Mouse (Mus musculus) stomach, embryonic 14.5 days (tissue): ENCODE measurements around the gene Bcl9. TPM values are rescaled to one million over a fixed set of nuclear protein-coding genes. Genes with fewer than 3 reads are reported as not detected.

Experiments
- ATAC-seq: fragments of 200-750 bp; cut with Nextera tagmentation; 2 replicates; pipeline ENCODE4 v1.8.0; 2017; ENCODE audit warnings: low read depth, moderate TSS enrichment; ENCODE audit not compliant: insufficient number of reproducible peaks, insufficient read depth, low FRiP score
- H3K27ac ChIP-seq: fragments of 300-500 bp; sonication (generic); 2 replicates; pipeline ENCODE4 v1.5.1; 2014; ENCODE audit warnings: mild to moderate bottlenecking, low read length, moderate library complexity, mixed read lengths
- H3K27me3 ChIP-seq: fragments of 300-500 bp; sonication (generic); 2 replicates; pipeline ENCODE4 v1.6.1; 2014; ENCODE audit warnings: low read length, control low read depth, mixed read lengths; ENCODE audit not compliant: control insufficient read depth, insufficient read depth
- H3K36me3 ChIP-seq: fragments of 300-500 bp; sonication (generic); 2 replicates; pipeline ENCODE4 v1.6.1; 2014; ENCODE audit warnings: mild to moderate bottlenecking, control low read depth, low read length, moderate library complexity, mixed read lengths; ENCODE audit not compliant: control insufficient read depth, insufficient read depth
- H3K4me1 ChIP-seq: fragments of 300-500 bp; sonication (generic); 2 replicates; pipeline ENCODE4 v1.6.1; 2014; ENCODE audit warnings: low read length, control low read depth, mixed read lengths; ENCODE audit not compliant: control insufficient read depth, insufficient read depth
- H3K4me2 ChIP-seq: fragments of 300-500 bp; sonication (generic); replicated peaks from 2 replicates; pipeline ENCODE4 v1.6.1; 2014; ENCODE audit warnings: low read depth, low read length, control low read depth
- H3K4me3 ChIP-seq: fragments of 300-500 bp; sonication (generic); 2 replicates; pipeline ENCODE4 v1.5.1; 2014; ENCODE audit warnings: low read depth, low read length, control low read depth
- H3K9ac ChIP-seq: fragments of 300-500 bp; sonication (generic); replicated peaks from 2 replicates; pipeline ENCODE4 v1.6.1; 2014; ENCODE audit warnings: low read depth, mild to moderate bottlenecking, control low read depth, low read length, moderate library complexity, mixed read lengths
- H3K9me3 ChIP-seq: fragments of 300-500 bp; sonication (generic); 2 replicates; pipeline ENCODE4 v1.6.1; 2016; ENCODE audit warnings: low read depth, low read length, control low read depth; ENCODE audit not compliant: control insufficient read depth
- WGBS: fragments of 180-500 bp; shearing (Covaris S2); extraction: QIAGEN DNeasy Blood & Tissue Kit; methylation state at CpG from one replicate; pipeline ENCODE4 v1.1.7; 2014; 5-methylcytosine and 5-hydroxymethylcytosine counted together
- polyA plus RNA-seq: library from polyadenylated mRNA; unstranded; fragments of >200 nt; fragmentation: Nextera tagmentation; extraction: Ambion mirVana; gene quantifications from 2 replicates; pipeline ENCODE4 v1.2.1, GENCODE M21; 2014

Bcl9 gene
- polyA plus RNA-seq, 1 experiment from 2014 or later = 72.0 TPM

DNA sequence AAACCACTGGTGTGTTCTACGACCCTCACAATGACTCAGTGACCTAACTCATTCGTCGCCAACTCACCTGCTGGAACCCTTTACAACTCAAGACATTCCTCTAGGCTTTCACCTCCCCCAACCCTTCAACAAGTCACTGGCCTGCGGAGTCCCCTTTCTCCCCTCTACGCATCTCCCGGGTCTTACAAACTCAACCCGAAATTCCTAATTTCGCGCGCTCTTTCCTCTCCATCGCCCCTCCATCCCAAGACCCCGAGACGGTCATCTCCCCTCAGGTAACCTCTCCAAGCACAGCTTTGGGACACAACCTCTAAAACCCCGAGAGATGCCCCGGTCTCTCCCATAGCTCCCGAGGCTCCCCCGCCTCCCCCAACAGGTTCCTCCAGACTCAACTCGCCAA is 71.0 kb downstream of the Bcl9 start:
- H3K4me2 ChIP-seq = peak overlapping the region; percentile 72
- no peak; the same call in 1 of the 2 replicates for ATAC-seq
- peaks cover 4% of the 10 kb centered on the region; the same call in 1 of the 2 replicates for H3K9me3 ChIP-seq
- WGBS = under 1% methylated on average over 18 of the region's 18 CpGs
- H3K9ac ChIP-seq = peak overlapping the region; percentile 83
- peaks cover 24% of the 10 kb centered on the region; the same call in 1 of the 2 replicates for H3K4me1 ChIP-seq
- H3K36me3 ChIP-seq = peaks cover 5% of the 10 kb centered on the region
- peak overlapping the region; percentile 94 for H3K27ac ChIP-seq
- peak overlapping the region; percentile 69 for H3K4me3 ChIP-seq
- H3K27me3 ChIP-seq = no peaks in the 10 kb centered on the region

DNA sequence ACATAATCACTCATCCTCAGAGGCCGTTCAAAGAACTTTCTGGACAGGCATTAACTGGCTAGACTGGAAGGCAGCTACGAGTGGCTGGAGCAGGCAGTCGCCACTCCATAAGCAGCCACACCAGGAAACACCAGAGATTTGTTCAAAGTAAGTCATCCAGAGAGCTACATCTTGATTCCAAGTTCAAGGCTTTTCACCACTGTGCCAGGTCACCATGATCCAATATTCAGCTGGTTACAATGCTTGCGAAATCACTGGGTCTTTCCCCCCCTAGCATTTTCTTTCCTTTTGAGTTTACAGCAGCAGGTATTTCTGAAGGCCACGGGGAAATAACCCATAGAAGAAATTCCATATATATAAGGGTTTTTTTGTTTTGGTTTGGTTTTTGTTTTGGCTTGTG is 72.5 kb downstream of the Bcl9 start:
- no peak overlapping the region for H3K4me2 ChIP-seq
- no peak overlapping the region for H3K4me3 ChIP-seq
- H3K36me3 ChIP-seq = peaks cover 20% of the 10 kb centered on the region
- peaks cover 24% of the 10 kb centered on the region; the same call in 1 of the 2 replicates for H3K4me1 ChIP-seq
- no peak overlapping the region for H3K27ac ChIP-seq
- no peaks in the 10 kb centered on the region for H3K27me3 ChIP-seq
- no peaks in the 10 kb centered on the region for H3K9me3 ChIP-seq
- 63% methylated on average over 5 of the region's 5 CpGs for WGBS
- no peak overlapping the region for H3K9ac ChIP-seq
- ATAC-seq = no peak

DNA sequence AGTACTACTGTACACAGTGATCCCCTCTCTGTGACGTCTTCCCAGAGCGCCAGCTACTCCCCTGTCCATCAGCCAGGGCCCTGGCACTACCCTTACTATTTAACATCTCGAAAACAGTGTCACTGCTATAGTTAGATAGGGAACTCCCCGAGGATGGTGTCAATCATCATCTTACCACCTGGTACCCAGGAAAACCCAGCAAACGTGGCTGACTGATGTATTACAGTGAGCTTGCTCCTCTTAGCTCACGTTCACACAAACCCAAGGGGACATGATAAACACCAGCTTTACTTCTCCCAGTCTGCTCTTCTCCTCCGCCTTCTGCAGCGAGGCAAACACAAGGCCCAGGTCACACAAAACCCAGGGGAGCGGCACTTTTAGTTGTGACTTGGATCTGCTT is 74.5 kb downstream of the Bcl9 start:
- 77% methylated on average over 9 of the region's 9 CpGs for WGBS
- ATAC-seq = no peak
- Histone ChIP-seq H3K9ac (no peak overlapping the region), H3K4me1 (peaks cover 20% of the 10 kb centered on the region; the same call in 1 of the 2 replicates), H3K27me3 (no peaks in the 10 kb centered on the region), H3K36me3 (peaks cover 32% of the 10 kb centered on the region), H3K4me3 (no peak overlapping the region), H3K9me3 (no peaks in the 10 kb centered on the region), H3K4me2 (no peak overlapping the region), H3K27ac (no peak overlapping the region)

DNA sequence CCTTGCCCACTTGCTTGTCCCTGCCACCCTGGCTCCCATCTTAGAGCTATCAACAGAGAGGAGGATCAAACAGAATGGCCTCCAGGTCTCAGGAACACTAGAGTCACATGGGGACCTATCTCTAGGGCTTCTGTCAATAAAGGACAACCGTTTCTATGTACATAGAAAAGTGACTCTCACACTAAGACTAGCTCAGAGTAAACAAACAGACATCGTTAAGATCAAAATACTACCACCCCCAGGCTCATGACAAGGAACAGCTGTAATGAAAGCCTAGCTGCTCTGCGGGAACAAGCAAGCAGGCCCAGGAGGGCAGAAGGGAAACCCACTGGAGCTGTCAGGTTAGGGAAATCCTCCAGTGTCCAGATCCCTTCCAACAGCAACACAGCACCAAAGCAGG is 82.2 kb downstream of the Bcl9 start:
- no peak for ATAC-seq
- Histone ChIP-seq H3K27me3 (no peaks in the 10 kb centered on the region), H3K27ac (no peak overlapping the region), H3K36me3 (peaks cover 84% of the 10 kb centered on the region), H3K9me3 (no peaks in the 10 kb centered on the region), H3K9ac (no peak overlapping the region), H3K4me3 (no peak overlapping the region), H3K4me1 (no peaks in the 10 kb centered on the region), H3K4me2 (no peak overlapping the region)
- 51% methylated on average over 3 of the region's 3 CpGs for WGBS

DNA sequence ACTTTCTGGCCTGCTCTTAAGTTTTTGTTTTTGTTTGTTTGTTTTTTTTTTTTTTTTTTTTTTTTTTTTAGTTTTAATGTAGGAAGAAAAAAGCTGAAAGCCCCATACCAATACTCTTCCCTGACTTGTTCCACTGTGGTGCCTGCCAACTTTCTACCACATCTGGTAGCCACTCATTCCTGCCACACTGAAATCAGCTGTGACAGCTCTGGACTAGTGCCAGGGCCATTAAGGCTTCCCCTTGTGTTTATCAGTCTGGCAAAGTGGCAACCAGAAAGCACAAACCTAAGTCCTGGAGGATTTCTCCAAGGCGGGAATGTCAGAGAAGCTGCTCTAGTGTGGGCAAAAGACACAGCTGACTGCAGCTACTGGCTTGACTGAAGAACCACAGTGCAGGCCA is 83.3 kb downstream of the Bcl9 start:
- Histone ChIP-seq H3K27ac (no peak overlapping the region), H3K4me3 (no peak overlapping the region), H3K27me3 (no peaks in the 10 kb centered on the region), H3K9me3 (no peaks in the 10 kb centered on the region), H3K4me2 (no peak overlapping the region), H3K4me1 (no peaks in the 10 kb centered on the region), H3K9ac (no peak overlapping the region), H3K36me3 (peaks cover 87% of the 10 kb centered on the region)
- no peak for ATAC-seq
- WGBS = 68% methylated on average over 1 of the region's 1 CpGs

DNA sequence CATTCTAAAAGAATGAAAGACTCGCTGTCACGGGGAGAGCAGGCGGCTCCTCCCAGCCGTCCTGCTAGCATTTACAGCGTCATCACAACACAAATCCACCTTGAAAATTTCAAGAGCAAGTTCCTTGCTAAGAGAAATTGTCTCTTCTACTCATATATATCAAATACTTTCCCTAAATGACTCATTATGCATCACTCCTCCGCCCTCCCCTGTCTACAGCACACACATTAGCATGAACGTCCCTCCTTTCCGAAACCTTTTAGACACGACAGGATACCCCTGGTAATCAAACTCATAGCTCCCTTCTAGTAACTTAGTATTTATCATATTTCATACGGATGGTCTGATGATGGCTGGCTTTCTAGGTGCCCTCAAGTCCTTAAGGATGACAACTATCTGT is 83.8 kb downstream of the Bcl9 start:
- no peak for ATAC-seq
- Histone ChIP-seq H3K27me3 (no peaks in the 10 kb centered on the region), H3K4me1 (no peaks in the 10 kb centered on the region), H3K36me3 (peaks cover 87% of the 10 kb centered on the region), H3K9ac (no peak overlapping the region), H3K4me2 (no peak overlapping the region), H3K27ac (no peak overlapping the region), H3K9me3 (no peaks in the 10 kb centered on the region), H3K4me3 (no peak overlapping the region)
- WGBS = 87% methylated on average over 10 of the region's 10 CpGs

DNA sequence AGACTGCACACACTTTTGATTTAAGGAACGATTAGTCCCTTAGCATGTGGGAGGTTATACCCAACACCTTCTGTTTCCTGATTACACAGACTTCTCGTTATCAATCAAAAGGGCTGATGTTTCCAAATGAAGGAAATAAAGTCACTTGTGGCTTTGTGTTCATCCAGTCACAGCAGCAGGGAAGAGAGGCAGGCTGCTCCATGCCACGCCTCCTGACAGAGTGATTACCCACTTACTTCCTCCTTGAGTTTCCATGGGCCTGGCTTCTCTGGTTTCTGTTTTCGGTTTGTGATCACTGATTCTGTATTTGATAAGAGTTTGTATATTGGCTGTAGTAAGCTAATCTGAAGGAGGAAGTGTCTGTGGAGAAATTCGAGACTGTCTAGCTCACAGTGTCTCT is 86.5 kb downstream of the Bcl9 start:
- WGBS = 78% methylated on average over 5 of the region's 5 CpGs
- H3K4me1 ChIP-seq = no peaks in the 10 kb centered on the region
- H3K4me2 ChIP-seq = no peak overlapping the region
- H3K27ac ChIP-seq = no peak overlapping the region
- no peak overlapping the region for H3K4me3 ChIP-seq
- H3K9ac ChIP-seq = no peak overlapping the region
- H3K36me3 ChIP-seq = peaks cover 98% of the 10 kb centered on the region
- no peaks in the 10 kb centered on the region for H3K27me3 ChIP-seq
- H3K9me3 ChIP-seq = no peaks in the 10 kb centered on the region
- ATAC-seq = no peak

DNA sequence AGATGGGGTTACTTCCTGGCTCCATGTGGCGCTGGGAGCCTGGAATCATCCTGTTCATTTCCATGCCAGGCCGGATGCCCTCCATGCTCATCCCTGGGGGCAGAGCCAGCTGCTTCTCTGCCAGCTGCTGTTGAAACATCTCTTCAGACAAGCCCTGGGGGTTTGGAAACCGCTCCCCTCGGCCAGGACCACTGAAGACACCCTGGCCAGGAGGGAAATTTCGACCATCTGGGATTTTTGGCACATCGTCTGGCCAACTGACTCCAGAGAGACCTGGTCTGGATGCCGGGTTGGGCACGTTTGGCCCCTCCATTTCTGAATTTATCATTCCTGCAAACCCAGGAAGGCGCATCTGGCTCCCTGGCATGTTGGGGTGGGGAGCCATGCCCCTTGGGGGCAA is 88.4 kb downstream of the Bcl9 start:
- H3K27me3 ChIP-seq = no peaks in the 10 kb centered on the region
- no peak overlapping the region for H3K4me3 ChIP-seq
- no peak overlapping the region for H3K27ac ChIP-seq
- no peaks in the 10 kb centered on the region for H3K9me3 ChIP-seq
- no peak overlapping the region for H3K9ac ChIP-seq
- H3K4me1 ChIP-seq = no peaks in the 10 kb centered on the region
- no peak for ATAC-seq
- 87% methylated on average over 9 of the region's 9 CpGs for WGBS
- peaks cover 96% of the 10 kb centered on the region for H3K36me3 ChIP-seq
- no peak overlapping the region for H3K4me2 ChIP-seq

DNA sequence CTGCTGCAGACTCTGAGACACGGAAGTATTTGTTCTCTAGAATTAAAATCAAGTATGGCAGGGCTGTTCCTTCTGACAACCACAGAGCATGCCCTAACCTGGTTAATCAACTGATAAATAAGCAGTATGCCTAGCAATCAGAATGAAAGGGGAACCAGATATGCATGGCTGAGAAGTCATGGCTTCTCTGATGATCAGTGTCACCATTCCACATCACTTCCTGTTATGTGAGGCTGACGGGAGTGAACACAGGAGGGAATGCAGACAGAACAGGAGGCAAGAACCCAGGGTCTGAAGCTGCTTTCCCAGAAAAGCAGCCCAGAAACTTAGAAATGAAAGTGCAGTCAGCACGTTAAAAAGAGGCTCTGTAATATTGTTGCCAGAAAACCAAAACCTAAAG is 91.2 kb downstream of the Bcl9 start:
- Histone ChIP-seq H3K4me2 (no peak overlapping the region), H3K4me3 (no peak overlapping the region), H3K4me1 (no peaks in the 10 kb centered on the region), H3K9me3 (no peaks in the 10 kb centered on the region), H3K27ac (no peak overlapping the region), H3K9ac (no peak overlapping the region), H3K36me3 (peaks cover 71% of the 10 kb centered on the region), H3K27me3 (no peaks in the 10 kb centered on the region)
- 82% methylated on average over 3 of the region's 3 CpGs for WGBS
- no peak for ATAC-seq
